Mouse (Mus musculus) thymus, postnatal 14 days (tissue): ENCODE data around the gene Adamts20.
"Not testable (repeated sequence)": the region's sequence is repeated elsewhere in the genome, so short reads cannot be mapped to it uniquely, and the experiment has no call there.

Experiments used
- DNase-seq: peaks from one replicate; pipeline ENCODE4 v3.0.0; 2021

Gene Adamts20

DNA sequence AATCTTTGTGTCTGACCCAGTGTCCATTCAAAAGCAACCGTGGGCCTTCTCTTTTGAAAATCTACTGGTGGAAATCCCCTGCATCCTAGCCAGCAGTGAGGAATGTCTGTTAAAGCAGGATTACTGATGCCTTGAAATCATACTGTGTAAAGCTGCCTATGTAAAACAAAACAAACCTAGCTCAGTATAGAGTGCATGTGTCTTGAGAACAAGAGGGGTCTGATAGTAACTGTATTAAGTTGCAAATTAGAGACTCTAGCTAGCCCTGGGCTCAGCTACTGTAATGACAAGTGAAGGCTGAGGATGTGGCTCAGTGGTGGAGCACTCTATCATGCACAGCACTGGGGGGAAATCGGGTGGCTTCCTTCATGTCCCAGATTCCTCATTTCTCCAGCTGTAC lies 22.2 kb downstream of the Adamts20 start:
- DNase-seq = no peak

DNA sequence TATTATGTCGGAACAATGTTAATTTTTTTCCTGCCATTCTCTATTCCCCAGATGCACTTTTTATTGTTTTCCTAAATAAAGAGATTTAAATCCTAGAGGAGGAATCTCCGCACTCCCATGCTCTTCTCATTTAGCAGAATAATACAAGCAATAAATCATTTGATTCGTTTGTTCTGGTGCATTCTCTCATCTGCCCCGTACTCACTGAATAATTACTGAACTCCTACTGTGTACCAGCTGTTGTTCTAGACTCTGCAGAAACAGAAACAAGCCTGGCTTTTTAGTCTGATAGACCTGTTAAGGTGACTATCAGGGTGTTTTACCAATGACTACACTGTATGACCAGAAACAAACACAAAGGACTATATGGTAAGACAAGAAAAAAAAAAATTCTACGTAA lies 29.7 kb downstream of the Adamts20 start:
- no peak for DNase-seq

DNA sequence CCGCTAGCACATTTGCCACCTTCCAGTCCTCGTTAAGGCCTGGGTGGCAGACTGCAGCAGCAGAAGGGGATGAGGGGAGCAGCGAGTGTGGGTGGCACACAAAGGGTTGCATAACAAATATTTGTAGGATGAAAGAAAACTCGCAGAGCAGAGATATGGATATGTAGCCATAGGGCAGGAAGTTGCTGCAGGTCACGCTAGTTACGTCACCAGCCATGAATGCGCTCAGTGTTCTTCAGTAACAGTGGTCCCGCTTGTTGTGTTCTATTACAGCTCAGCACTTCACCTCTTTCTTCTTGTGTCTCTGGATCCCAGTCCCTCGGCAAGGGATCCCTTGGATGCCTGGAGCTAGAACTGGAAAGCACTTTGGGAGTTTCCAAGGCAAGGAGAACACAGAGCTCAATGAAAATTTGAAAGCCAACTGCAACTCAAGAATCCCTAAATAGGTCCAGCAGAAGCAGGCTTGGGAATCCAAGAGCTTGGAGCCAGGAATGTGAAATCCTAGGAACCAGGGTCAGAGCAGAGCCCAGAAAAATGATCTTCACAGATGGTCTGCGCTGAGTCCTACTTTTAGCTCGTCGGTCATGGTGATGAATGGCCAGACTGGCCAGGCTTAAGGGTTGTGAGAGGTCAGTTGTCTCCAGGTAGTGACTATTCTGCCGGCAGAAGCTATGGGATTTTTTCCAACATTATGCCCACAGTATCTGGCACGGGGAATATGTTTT lies 34.4 kb downstream of the Adamts20 start:
- no peak for DNase-seq

DNA sequence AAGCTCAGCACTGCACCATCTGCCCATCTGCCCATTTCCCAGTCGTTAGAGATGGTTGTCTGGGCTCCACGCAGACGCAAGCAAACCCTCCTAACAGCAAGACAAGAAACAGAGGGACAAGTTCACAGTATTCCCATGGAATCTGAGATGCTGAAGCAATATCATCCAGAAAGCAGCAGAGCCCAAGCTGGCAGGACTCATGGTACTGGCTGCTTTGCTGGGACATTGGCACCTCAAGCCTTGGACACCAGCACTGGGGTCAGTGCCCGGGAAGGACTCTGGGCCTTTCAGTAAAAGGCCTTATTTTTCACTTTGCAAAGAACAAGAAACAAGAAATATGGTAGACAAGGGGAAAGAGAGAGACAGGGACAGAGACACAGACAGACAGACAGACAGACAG lies 36.5 kb downstream of the Adamts20 start:
- DNase-seq = no peak

DNA sequence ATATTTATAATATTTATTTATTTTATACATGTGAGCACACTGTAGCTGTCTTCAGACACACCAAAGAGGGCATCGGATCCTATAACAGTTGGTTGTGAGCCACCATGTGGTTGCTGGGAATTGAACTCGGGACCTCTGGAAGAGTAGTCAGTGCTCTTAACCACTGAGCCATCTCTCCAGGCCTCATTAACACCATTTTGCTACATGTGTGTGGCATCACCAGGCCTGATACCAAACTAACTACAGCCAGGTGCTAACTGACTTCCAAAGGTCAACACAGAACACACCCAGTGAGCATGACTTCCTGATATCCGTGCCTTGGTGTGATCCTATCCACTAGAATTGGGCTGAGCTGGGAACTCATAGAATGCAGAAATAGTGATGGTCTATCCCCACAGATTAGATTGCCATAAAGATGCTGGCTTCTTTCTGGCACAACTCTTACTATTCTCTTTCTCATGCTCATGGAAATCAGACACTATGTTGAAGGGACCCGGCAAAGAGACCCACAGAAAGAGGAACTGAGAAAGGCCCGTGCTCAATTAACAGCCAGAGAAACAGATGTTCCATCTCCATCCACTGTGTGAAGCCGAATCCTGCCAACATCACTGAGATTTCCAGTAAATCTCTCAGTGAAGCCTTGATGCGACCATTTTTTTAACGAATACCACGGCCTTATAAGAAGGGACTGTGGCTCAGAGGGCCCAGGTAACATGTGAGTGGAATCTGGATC lies 37.6 kb downstream of the Adamts20 start:
- no peak for DNase-seq

DNA sequence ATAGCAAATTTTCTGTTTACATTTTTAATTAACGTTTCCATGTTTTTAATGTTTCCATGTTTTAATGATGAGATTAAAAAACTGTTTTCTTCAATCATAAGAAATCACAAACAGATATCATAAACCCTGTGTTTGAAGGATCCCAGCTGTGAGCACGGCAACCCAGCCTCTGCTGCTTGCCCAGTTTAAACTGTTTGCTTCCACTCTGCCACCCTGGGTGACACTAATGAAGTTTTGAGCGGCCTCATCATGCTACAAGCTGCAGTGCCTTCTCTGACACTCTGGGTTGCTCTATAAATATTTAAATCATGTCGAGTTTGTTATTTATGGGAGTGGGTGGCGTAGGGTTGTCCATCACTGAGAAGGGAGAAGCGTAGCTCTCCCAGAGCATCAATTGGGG lies 44.7 kb downstream of the Adamts20 start:
- DNase-seq = no peak

DNA sequence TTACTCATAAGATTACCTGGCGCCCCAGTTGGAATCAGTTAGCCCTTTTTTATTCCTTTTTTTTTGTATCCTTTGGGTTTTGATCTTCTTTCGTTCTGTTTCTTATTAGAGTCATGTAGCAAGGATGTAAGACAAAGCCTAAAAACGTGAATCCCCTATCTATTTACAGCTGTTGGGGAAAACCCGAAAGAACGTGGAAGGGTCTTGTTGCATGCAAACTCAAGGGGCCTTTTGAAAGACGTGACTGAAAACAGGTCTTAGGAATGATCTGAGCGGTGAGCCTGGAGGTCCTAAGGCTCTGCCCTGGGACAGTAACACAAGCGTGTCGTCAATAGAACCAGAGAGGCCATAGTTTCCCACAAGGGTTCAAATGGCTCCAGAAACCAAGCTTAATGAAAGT lies 46.1 kb downstream of the Adamts20 start:
- DNase-seq = no peak

DNA sequence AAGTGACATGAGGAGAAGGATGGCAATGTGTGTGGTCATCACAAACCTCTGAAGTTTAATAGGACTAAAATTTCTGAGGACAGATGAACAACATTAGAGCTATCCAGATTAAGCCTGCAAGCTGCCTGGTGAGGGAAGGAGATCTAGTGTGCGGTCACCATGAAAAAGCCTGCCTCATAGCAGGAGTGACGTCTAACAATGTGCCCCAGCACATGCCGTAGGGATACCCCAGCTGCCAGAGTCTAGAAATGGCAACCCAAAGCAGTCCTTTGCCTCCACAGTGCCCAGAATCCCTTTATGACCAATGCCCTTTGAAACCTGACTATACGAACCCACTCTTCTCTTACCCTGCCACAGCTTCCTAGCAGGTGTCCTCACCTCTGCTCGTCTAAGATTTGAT lies 46.8 kb downstream of the Adamts20 start:
- DNase-seq = no peak

DNA sequence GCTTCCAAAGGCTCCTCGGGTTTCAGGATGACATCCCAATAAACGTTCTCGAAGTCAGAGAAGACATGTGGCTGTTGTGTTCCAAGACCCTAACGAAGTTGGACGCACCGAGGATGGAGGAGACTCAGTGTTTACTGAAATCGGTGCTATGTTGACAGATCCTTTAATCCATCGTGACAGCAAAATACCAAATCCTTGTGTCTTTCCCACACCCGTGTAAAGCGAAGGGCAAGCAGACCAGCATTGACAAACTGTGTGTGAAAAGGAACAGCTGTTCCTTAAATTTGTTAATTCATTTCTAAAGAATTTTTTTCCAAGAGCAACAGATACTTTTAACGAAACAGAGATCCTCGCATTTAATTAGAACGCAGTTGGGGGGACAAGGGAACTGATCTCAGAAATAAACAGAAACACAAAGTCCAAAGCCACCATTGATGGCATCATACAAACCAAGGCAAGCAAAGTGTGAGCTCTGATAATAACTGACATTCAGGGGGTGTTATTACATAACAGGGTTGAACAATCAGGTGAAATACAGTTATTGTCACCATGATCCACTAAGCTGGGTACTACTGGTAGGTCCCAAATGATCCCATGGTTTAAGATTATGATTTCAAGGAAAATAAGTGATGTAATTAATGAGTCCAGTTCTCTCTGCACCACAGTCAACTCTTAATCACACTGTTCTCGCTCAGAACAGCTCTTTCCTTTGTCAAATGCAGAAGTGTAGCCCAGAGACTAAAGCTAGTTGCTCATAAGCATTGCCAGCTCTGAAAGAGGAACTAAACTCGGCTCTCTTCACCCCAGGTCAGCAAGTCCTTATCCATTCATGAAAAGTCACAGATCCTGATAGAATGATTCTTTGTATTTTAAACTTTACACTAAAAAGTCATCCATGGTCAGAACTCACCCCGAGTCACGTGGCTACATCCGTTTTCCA lies 47.7 kb downstream of the Adamts20 start:
- no peak for DNase-seq

DNA sequence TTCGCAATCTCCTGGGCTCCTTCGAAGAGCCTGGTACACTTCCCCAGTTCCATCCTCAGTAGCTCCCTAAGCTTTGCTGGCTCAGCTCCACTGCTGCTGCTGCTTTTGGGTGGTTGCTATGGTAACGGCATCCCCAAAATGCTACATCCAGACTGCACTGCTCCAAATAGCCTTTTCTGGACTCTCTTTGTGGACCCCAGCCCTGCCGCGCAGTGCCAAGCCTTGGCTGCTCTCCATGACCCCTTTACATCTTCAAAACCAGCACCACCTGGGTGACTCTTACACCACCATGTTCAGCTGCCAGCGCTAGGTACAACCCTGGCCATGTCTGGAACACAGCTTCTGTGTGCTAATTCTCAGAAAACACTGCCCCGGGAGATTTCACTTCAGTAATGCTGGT lies 55.4 kb downstream of the Adamts20 start:
- no peak for DNase-seq

DNA sequence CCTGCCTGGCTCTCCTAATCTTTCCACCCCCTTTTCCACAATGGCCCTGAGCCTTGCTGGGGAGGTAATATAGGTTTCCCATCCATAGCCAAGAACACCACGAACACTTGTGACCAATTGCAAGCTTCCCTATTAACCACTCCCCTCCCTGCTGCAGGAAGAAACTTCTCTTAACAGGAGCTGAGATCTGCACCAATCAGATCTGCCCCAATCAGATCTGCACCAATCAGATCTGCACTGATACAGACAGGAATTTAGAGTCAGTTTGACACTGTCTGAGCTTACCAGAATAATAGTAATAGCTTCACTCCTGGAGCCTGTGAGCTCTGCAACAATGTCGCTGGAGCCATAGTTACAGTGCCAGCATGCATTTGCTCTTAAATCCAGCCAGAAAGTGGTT lies 58.9 kb downstream of the Adamts20 start:
- no peak for DNase-seq

DNA sequence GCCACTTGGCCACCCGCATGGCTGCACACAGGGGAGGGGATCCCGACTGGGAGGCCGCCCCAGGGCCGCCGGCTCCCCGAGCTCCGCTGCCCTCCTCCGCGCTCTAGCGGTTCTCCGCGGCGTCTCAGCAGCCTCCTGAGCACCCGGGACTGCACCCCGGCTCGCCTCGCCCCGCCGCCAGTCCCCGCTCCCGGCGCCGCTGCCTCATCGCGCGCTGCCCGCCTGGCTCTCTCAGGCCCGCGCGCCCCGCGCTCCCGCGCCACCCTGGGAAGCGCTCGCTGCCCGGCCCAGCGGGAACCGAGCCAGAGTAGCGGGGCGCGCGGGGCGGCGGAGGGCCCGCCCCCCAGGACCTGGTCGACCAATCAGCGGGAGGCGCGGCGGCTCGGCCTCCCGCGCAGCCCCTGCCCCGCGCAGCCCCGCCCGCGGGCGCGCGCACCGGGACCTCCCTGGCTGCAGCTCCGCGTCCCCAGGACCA lies 61.1 kb downstream of the Adamts20 start:
- peak; percentile 84 for DNase-seq

DNA sequence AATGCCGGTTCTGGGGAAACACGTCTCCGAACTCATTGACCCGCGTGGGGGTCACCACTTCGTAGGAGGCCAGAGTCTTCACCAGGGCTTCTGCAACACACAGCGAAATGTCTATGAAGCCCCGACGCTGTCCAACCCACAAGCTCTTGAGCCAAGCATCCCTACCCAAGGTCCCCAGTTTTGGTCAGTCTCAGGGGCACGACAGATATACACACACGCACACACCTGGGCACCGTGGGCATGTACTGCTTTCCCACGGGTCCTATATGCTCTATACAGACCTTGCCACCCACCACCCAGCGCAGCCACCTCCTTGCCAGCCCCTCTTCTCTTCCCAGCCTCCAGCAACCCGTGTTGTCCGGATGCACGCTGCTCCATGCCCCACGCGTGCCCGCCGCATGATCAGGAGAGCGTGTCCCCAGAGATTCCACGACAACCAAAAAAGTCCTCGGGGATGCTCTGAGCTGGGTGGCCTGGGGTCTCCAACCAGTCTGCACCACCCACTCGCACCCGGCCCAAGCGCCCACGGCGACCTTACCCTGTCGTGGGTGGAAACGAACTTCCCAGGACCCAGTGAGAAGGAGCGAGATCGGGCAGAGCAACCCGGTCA lies 61.7 kb downstream of the Adamts20 start:
- DNase-seq = no peak

DNA sequence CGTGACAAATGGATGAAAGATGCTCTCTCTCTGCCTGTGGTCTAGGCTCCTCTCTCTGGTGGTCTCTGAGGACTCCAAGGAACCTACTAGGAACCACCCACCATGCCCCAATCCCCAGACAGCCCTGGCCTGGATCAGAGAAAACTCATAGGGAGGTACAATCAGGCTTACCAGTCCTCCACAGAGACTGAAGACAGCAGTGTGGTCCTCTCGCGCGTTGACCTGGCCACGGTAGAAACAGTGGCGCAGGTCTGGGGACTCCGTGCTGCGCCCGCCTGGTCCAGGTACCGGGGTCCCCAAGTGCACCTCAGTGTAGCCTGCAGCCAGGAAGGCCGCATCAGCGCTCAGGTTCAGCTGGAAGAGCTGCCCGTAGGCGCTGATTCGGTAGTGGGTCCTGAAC lies 62.2 kb downstream of the Adamts20 start:
- no peak for DNase-seq

DNA sequence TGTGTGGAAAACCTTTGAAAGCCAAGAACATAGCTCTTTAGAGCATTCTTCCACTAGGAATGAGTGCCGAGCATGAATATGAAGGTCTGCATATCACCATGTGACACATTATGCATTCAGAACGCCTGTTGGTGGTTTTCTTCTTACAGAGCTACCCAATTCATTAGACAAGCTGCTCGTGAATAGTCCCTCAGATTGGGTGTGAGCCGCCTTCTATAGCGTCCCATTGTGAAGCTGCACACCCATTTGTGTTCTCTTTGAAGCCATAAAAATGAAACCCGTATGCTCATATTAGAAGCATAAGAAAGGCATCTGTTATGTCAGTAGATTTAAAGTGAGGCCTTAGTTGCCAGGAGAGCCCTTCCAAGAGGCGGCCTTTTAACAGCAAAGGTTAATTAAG lies 72.5 kb downstream of the Adamts20 start:
- no peak for DNase-seq

DNA sequence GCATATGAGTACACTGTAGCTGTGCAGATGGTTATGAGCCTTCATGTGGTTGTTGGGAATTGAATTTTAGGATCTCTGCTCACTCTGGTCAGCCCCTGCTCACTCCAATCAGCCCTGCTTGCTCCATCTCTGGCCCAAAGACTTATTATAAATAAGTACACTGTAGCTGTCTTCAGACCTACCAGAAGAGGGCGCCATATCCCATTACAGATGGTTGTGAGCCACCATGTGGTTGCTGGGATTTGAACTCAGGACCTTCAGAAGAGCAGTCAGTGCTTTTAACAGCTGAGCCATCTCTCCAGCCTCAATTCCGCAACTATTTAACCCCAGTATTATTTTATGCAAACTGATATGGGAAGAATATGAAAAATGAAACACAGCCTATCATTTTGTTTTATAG lies 75.1 kb downstream of the Adamts20 start:
- not testable (repeated sequence) for DNase-seq

DNA sequence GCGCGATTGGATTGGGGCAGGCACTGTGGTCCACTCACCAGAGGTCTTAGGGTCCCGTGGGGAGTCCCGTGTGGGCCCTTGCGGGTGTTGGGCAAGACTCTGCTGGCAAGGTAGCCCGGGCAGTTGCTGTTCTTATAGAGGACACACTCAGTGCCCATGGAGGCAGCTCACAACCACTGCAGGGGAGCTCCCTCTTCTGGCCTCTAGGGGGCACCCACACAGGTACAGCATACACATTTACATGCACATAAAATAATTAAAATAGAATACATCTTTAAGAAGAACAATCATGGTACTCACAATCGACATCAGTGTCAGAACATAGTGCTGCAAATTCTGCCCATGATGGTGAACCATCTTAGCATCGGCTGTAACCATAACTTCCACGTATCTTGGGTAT lies 85.8 kb downstream of the Adamts20 start:
- DNase-seq = peak; percentile 37

DNA sequence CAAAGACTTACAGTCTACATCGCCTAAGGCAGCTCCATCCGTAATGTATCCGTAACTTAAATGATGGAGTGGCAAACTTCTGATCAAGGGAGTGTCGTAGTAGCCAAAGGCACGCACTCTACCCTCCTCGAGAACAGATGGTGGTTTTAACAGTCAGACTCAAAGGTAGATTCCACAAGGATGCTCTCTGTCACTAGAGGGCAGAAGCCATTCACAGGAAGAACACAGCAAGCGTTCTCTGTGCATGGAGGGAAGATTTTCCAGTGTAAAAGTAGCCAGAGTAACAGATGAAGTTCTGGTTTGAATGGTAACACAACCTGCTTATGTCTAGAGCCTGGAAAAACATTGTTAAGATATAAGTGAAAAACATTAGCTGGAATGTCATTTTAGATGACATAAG lies 92.7 kb downstream of the Adamts20 start:
- DNase-seq = no peak

DNA sequence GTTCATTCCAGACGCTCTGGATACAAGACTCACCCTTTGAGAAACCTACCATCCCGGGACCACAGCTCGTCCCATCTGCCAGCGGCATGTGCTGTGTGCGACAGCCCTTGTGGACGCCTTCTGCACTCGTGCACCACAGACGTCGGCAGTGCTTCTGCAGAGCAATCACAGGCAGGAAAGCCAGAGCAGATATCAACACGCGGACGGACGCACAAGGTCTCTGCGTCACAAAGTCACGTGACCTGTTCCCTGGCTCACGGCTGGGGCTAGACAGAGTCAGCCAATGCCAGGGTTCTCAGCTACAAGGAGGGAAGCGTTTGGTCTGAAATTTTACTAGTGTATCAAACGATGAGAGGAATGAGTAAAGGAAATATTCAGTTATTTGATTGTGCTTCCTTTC lies 116.2 kb downstream of the Adamts20 start:
- DNase-seq = no peak

DNA sequence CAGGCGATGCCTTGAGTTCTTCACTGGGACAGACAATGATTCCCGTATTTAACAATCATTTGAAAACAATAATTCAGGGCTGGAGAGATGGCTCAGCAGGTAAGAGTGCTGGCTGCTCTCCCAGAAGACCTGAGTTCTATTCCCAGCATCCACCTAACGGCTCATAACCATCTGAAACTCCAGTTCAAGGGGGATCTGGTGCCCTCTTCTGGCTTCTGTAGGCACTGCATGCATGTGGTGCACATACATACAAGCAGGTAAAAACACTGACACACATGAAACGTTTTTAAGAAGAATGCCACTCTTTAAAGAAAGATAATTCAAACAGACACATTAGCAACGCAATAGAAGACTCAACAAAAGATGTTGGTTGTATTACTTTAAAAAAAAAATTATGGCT lies 120.9 kb downstream of the Adamts20 start:
- no peak for DNase-seq

DNA sequence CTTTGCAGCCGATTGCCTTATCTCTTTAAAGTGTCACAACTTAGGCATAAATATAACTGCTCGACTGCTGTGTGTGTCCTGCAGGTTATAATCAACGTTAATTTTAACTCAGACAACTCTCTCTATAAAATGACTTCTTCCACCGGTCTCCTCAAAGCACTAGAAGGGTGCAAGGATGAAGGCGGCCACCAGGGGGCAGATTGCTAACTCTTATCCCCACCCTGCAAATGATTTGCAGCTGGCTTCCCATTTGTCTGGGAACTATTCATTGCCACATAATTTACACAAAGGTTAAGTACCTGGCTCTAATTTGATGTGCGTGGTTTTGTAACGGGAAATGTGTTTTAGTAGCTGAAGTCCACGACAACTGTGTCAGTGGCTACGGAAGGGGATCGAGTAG lies 122.9 kb downstream of the Adamts20 start:
- DNase-seq = peak; percentile 75

DNA sequence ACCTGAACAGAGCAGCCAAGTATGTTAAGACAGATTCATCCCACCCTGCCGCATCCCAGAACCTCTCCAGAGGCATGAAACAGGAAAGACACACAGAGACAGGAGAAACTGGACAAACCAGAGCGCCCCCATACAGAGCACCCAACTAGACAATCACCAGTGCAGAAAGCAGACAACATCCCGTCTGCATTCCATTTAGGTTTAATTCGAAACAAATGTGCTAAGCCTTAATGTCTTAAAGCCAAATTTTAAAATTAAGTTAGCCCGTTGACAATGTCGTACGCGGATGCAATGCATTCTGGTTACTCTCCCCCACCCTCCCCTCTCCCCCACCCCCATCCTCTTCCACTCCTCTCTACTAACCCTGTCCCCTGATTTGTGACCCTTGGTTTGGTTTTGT lies 126.2 kb downstream of the Adamts20 start:
- no peak for DNase-seq

DNA sequence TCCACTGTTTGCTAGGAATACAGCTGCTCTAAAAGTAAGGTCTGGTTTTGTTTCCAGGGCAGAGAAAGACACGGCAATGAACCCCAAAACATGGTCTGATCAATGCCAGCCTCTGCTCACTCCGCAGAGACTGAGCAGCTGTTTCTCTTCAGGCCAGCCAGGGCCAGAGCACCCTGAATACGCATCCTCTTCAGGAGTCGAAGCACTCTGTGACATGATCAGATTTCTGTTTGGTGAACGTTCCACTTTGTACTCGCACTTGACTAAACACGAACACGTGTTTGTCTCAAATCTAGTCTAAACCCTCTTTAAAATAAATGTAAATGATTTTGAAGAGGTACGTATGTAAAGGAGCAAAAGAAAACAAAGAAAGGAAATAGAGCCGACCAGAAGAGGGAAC lies 130.6 kb downstream of the Adamts20 start:
- no peak for DNase-seq
